ENCODE assay signal across 9 mouse cellular contexts in genomic region chr9:98031898-98032572, GRCm38 (mm10). TPM values are rescaled to one million over a fixed set of nuclear protein-coding genes. Genes with fewer than 3 reads are reported as not detected.
DNase-seq lines count a peak whose midpoint lies in the region; ATAC-seq and TF ChIP-seq lines count a peak whose summit lies in the region.
"Had no signal": no experiment of that assay in that cellular context is flagged by ENCODE, and none has a peak within 500 bp of the region (broad histone marks: within the 10 kb centered on the region; RNA-seq: fewer than 3 reads in every experiment).

No protein-coding gene starts in this region.

- in situ Hi-C loops in ES-E14 (cut with MboI; ENCODE audit: low sequenced_read_pairs in 2 of 2, unreplicated experiment in 2 of 2), result no loop called here

- H3K4me1 ChIP-seq in ES-E14 (ENCODE audit: control insufficient read depth in 2 of 2, insufficient read depth in 2 of 2, low read length in 2 of 2, poor library complexity in 1 of 2), result no peaks in the 10 kb centered on the region
- H3K4me1 ChIP-seq in embryonic facial prominence, embryonic 13.5 days, result peaks cover 15% of the 10 kb centered on the region
- H3K4me1 ChIP-seq in intestine, embryonic 15.5 days (replicated peaks), result peaks cover 10% of the 10 kb centered on the region
- H3K4me1 ChIP-seq in midbrain, embryonic 16.5 days (ENCODE audit: control insufficient read depth, insufficient read depth, low read length), result peaks cover 11% of the 10 kb centered on the region

- no peak for DNase-seq in gastrocnemius, adult 2 months
- DNase-seq in gastrocnemius, adult 8-10 months (ENCODE audit: low spot score in 2 of 2), result no peak
- DNase-seq in ES-E14 (ENCODE audit: low read depth, low spot score), result no peak
- no peak for DNase-seq in layer of hippocampus, adult 9-11 months
- no peak for DNase-seq in spleen, adult 12 weeks (ENCODE audit: low spot score)

- no peak overlapping the region for H3K27ac ChIP-seq in gastrocnemius, adult 2 months
- no peak overlapping the region for H3K27ac ChIP-seq in ES-E14 (ENCODE audit: insufficient read depth, low read depth, low read length, poor library complexity, severe bottlenecking)
- no peak overlapping the region for H3K27ac ChIP-seq in embryonic facial prominence, embryonic 13.5 days
- H3K27ac ChIP-seq in intestine, embryonic 15.5 days, result no peak overlapping the region
- no peak overlapping the region for H3K27ac ChIP-seq in midbrain, embryonic 16.5 days (ENCODE audit: low read length)

- H3K9me3 ChIP-seq in ES-E14 (ENCODE audit: control insufficient read depth, insufficient read depth, low read depth, low read length), result no peaks in the 10 kb centered on the region
- H3K9me3 ChIP-seq in embryonic facial prominence, embryonic 13.5 days, result no peaks in the 10 kb centered on the region
- no peaks in the 10 kb centered on the region for H3K9me3 ChIP-seq in intestine, embryonic 15.5 days
- H3K9me3 ChIP-seq in midbrain, embryonic 16.5 days (replicated peaks; ENCODE audit: control insufficient read depth, low read length, poor library complexity, severe bottlenecking), result no peaks in the 10 kb centered on the region

- peak overlapping the region; percentile 72 for H3K4me3 ChIP-seq in gastrocnemius, adult 2 months
- H3K4me3 ChIP-seq in ES-E14 (ENCODE audit: insufficient read depth in 1 of 2, low read depth in 1 of 2, low read length in 2 of 2, poor library complexity in 1 of 2, severe bottlenecking in 1 of 2), result peak overlapping the region; percentile 75 to 90
- peak overlapping the region; percentile 67 for H3K4me3 ChIP-seq in embryonic facial prominence, embryonic 13.5 days
- peak overlapping the region; percentile 61 for H3K4me3 ChIP-seq in intestine, embryonic 15.5 days (replicated peaks)
- H3K4me3 ChIP-seq in midbrain, embryonic 16.5 days (ENCODE audit: low read depth, low read length), result peak overlapping the region; percentile 69

- peak overlapping the region; percentile 88 for H3K4me2 ChIP-seq in embryonic facial prominence, embryonic 13.5 days
- peak overlapping the region; percentile 98 for H3K4me2 ChIP-seq in intestine, embryonic 15.5 days (replicated peaks)
- H3K4me2 ChIP-seq in midbrain, embryonic 16.5 days (ENCODE audit: low read length), result peak overlapping the region; percentile 90

- ATAC-seq in embryonic facial prominence, embryonic 13.5 days (ENCODE audit: insufficient number of reproducible peaks, insufficient read depth, low FRiP score, low TSS enrichment, low read depth), result no peak
- peak; percentile 13; the same call in 1 of the 2 replicates for ATAC-seq in intestine, embryonic 15.5 days
- ATAC-seq in midbrain, embryonic 16.5 days, result peak; percentile 12; the same call in 1 of the 2 replicates

- 1% methylated on average over 31 of the region's 31 CpGs for whole genome bisulfite sequencing in embryonic facial prominence, embryonic 13.5 days
- WGBS in intestine, embryonic 15.5 days, result 2% methylated on average over 31 of the region's 31 CpGs
- WGBS in midbrain, embryonic 16.5 days, result under 1% methylated on average over 28 of the region's 31 CpGs

- intact Hi-C loops in gastrocnemius, adult 2 months (cut with DNase I), result loop anchor here (2.0 kb wide), 1 partner anchor 571 kb away; no protein-coding TSS in a partner anchor

- TF ChIP-seq CTCF in gastrocnemius, adult 2 months (IDR thresholded peaks at IDR 0.05), result no peak

- no peak overlapping the region for H3K9ac ChIP-seq in ES-E14 (ENCODE audit: insufficient read depth, low read depth, low read length, poor library complexity, severe bottlenecking)
- H3K9ac ChIP-seq in embryonic facial prominence, embryonic 13.5 days, result peak overlapping the region; percentile 74
- 0 out of 2 replicates have a peak overlapping the region, but pooled peaks have one; percentile 11 for H3K9ac ChIP-seq in intestine, embryonic 15.5 days
- H3K9ac ChIP-seq in midbrain, embryonic 16.5 days (ENCODE audit: low read depth, low read length), result peak overlapping the region; percentile 77

- H3K36me3 ChIP-seq in ES-E14 (ENCODE audit: control insufficient read depth, insufficient read depth, low read length, poor library complexity, severe bottlenecking), result no peaks in the 10 kb centered on the region
- H3K36me3 ChIP-seq in embryonic facial prominence, embryonic 13.5 days, result no peaks in the 10 kb centered on the region
- H3K36me3 ChIP-seq in intestine, embryonic 15.5 days, result no peaks in the 10 kb centered on the region
- no peaks in the 10 kb centered on the region for H3K36me3 ChIP-seq in midbrain, embryonic 16.5 days (ENCODE audit: control insufficient read depth, insufficient read depth, low read length)

- peaks cover 51% of the 10 kb centered on the region for H3K27me3 ChIP-seq in embryonic facial prominence, embryonic 13.5 days
- H3K27me3 ChIP-seq in intestine, embryonic 15.5 days (replicated peaks), result peaks cover 29% of the 10 kb centered on the region
- no peaks in the 10 kb centered on the region; the same call in 1 of the 2 replicates for H3K27me3 ChIP-seq in midbrain, embryonic 16.5 days (ENCODE audit: control insufficient read depth, insufficient read depth, low read depth, low read length)

TF ChIP-seq in ES-E14, 5 proteins besides CTCF, POLR2A, EP300 and RAD21:
- TF ChIP-seq MAFK (IDR thresholded peaks at IDR 0.05; ENCODE audit: insufficient read depth, low read depth, low read length), result no peak
- no peak for TF ChIP-seq ZC3H11A (IDR thresholded peaks at IDR 0.05; ENCODE audit: borderline replicate concordance, low read depth, low read length)
- TF ChIP-seq CHD2 (IDR thresholded peaks at IDR 0.05; ENCODE audit: low read depth, low read length), result no peak
- TF ChIP-seq ZNF384 (IDR thresholded peaks at IDR 0.05; ENCODE audit: low read depth, low read length), result no peak
- TF ChIP-seq HCFC1 (IDR thresholded peaks at IDR 0.05; ENCODE audit: borderline replicate concordance, insufficient read depth, low read length), result no peak
TF ChIP-seq in ES-E14: peak in this region for 0.

RNA-seq across cellular contexts. Expression of gene Clstn2, which starts 0.9 kb away (rescaled TPM):
- 1 to 10 TPM in 1 of 2 experiments, under 1 TPM in 1; 0.74 to 1.2 TPM for total RNA-seq in gastrocnemius, adult 2 months (2021)
- under 1 TPM; 0.51 to 0.90 (median 0.85) TPM for total RNA-seq in gastrocnemius, adult 8-10 months (2022)
- 0.85 and 0.89 TPM in 2 replicates for total RNA-seq in ES-E14 (2012; rRNA removed)
- 1.8 and 2.6 TPM in 2 replicates for polyA plus RNA-seq in embryonic facial prominence, embryonic 13.5 days (2015; fragmentation: Nextera tagmentation; extraction: Ambion mirVana)
- polyA plus RNA-seq in intestine, embryonic 15.5 days (2015; fragmentation: Nextera tagmentation; extraction: Ambion mirVana), result 0.45 and 0.74 TPM in 2 replicates
- 9.0 and 10.2 TPM in 2 replicates for polyA plus RNA-seq in midbrain, embryonic 16.5 days (2015; fragmentation: Nextera tagmentation; extraction: Ambion mirVana)
- total RNA-seq: neutrophil, adult 5-6 weeks had no signal
